ENCODE assay signal across 8 mouse cellular contexts in the genomic region with DNA sequence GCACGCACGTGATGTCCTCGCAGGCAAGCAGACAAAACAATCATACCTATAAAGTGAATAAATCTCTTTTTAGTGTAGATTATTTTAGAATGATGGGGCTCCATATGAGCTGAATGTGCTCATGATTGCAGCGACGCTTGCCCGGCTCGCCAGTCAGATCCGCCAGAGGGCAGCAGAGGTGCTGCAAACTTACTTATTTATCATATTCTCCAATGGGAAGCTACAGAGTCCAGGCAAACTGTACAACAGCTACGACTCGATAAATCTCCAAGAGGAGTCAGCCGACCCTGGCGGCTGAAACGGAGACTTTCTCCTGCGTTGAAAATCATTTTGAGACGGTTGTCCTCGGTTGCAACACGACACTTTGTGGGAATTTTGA. TPM values are rescaled to one million over a fixed set of nuclear protein-coding genes. Genes with fewer than 3 reads are reported as not detected.
A peak's percentile ranks its signal among the peaks of the same experiment; 100 is the strongest.
DNase-seq lines count a peak whose midpoint lies in the region; ATAC-seq and TF ChIP-seq lines count a peak whose summit lies in the region.

No protein-coding gene starts in this region.

- intact Hi-C loops in heart, postnatal 14 days (cut with DNase I) = loop anchor here (5.0 kb wide), 2 partner anchors 56 to 106 kb away; a partner anchor contains a TSS

- 1% methylated on average over 17 of the region's 17 CpGs for WGBS in forebrain, embryonic 14.5 days
- under 1% methylated on average over 17 of the region's 17 CpGs for WGBS in neural tube, embryonic 15.5 days

- TF ChIP-seq EP300 in ES-Bruce4 (IDR thresholded peaks at IDR 0.05; ENCODE audit: insufficient read depth, low read depth, low read length) = no peak

- H3K36me3 ChIP-seq in ES-Bruce4 (ENCODE audit: control insufficient read depth, insufficient read depth, low read length, poor library complexity, severe bottlenecking) = no peaks in the 10 kb centered on the region
- H3K36me3 ChIP-seq in forebrain, embryonic 14.5 days (ENCODE audit: control insufficient read depth, insufficient read depth, low read length) = no peaks in the 10 kb centered on the region
- H3K36me3 ChIP-seq in neural tube, embryonic 15.5 days = no peaks in the 10 kb centered on the region

- H3K9me3 ChIP-seq in ES-Bruce4 (replicated peaks; ENCODE audit: control insufficient read depth, insufficient read depth, low read length, poor library complexity, severe bottlenecking) = no peaks in the 10 kb centered on the region
- no peaks in the 10 kb centered on the region for H3K9me3 ChIP-seq in forebrain, embryonic 14.5 days (replicated peaks; ENCODE audit: control insufficient read depth, low read length)
- no peaks in the 10 kb centered on the region for H3K9me3 ChIP-seq in neural tube, embryonic 15.5 days (replicated peaks)

- peak overlapping the region; percentile 68 for H3K9ac ChIP-seq in ES-Bruce4 (ENCODE audit: low read depth, poor library complexity, severe bottlenecking)
- H3K9ac ChIP-seq in forebrain, embryonic 14.5 days (ENCODE audit: low read length) = peak overlapping the region; percentile 54; the same call in 1 of the 2 replicates
- H3K9ac ChIP-seq in neural tube, embryonic 15.5 days (replicated peaks) = 0 out of 2 replicates have a peak overlapping the region, but pooled peaks have one; percentile 41

- peak; percentile 83 for TF ChIP-seq CTCF in ES-Bruce4 (IDR thresholded peaks at IDR 0.05; ENCODE audit: low read depth, low read length)

- peak; percentile 67; the same call in 1 of the 2 replicates for ATAC-seq in cerebellum, adult (ENCODE audit: insufficient number of reproducible peaks, low FRiP score, low TSS enrichment)
- ATAC-seq in forebrain, embryonic 14.5 days = peak; percentile 56
- peak; percentile 45; the same call in 1 of the 2 replicates for ATAC-seq in neural tube, embryonic 15.5 days (ENCODE audit: low FRiP score)

- no peaks in the 10 kb centered on the region for H3K27me3 ChIP-seq in ES-Bruce4 (ENCODE audit: control insufficient read depth, insufficient read depth, low read length, poor library complexity, severe bottlenecking)
- H3K27me3 ChIP-seq in forebrain, embryonic 14.5 days (replicated peaks; ENCODE audit: control insufficient read depth, insufficient read depth, low read length) = no peaks in the 10 kb centered on the region
- H3K27me3 ChIP-seq in neural tube, embryonic 15.5 days (replicated peaks) = no peaks in the 10 kb centered on the region

- H3K27ac ChIP-seq in ES-Bruce4 (ENCODE audit: insufficient read depth, low read length) = peak overlapping the region; percentile 39; the same call in 1 of the 2 replicates
- no peak overlapping the region; the same call in 1 of the 2 replicates for H3K27ac ChIP-seq in forebrain, embryonic 14.5 days (ENCODE audit: low read depth, low read length)
- peak overlapping the region; percentile 93 for H3K27ac ChIP-seq in neural tube, embryonic 15.5 days (replicated peaks)

- no peaks in the 10 kb centered on the region for H3K4me1 ChIP-seq in ES-Bruce4 (ENCODE audit: control insufficient read depth, insufficient read depth, low read length)
- peaks cover 10% of the 10 kb centered on the region; the same call in 1 of the 2 replicates for H3K4me1 ChIP-seq in forebrain, embryonic 14.5 days (ENCODE audit: control insufficient read depth, insufficient read depth, low read length)
- H3K4me1 ChIP-seq in neural tube, embryonic 15.5 days = peaks cover 24% of the 10 kb centered on the region

- H3K4me2 ChIP-seq in forebrain, embryonic 14.5 days (ENCODE audit: low read length) = peak overlapping the region; percentile 48
- H3K4me2 ChIP-seq in neural tube, embryonic 15.5 days = peak overlapping the region; percentile 81

- H3K4me3 ChIP-seq in ES-Bruce4 (ENCODE audit: low read depth, low read length) = peak overlapping the region; percentile 64
- peak overlapping the region; percentile 78 for H3K4me3 ChIP-seq in forebrain, embryonic 14.5 days (ENCODE audit: low read depth, low read length)
- H3K4me3 ChIP-seq in neural tube, embryonic 15.5 days (replicated peaks) = peak overlapping the region; percentile 84

- peak; percentile 91 for DNase-seq in forebrain, embryonic 14.5 days (ENCODE audit: low spot score)
- peak; percentile 87 to 92 for DNase-seq in heart, postnatal 14 days
- DNase-seq in layer of hippocampus, adult 11-12 months (ENCODE audit: low spot score) = peak; percentile 93
- DNase-seq in lung, adult 18-20 months = peak; percentile 85 to 86
- peak; percentile 63 for DNase-seq in testis, postnatal 14 days (ENCODE audit: low spot score)

- no peak for TF ChIP-seq POLR2A in ES-Bruce4 (IDR thresholded peaks at IDR 0.05; ENCODE audit: insufficient read depth, low read length)

RNA-seq across cellular contexts. Expression of a gene that starts 1.2 kb away (rescaled TPM):
- polyA plus RNA-seq in ES-Bruce4 (2011; ENCODE audit: insufficient read depth, insufficient read length, low read depth, missing spikeins) = 54.3 and 57.4 TPM in 2 replicates
- polyA plus RNA-seq in forebrain, embryonic 14.5 days (2014; fragmentation: Nextera tagmentation; extraction: Ambion mirVana) = 36.3 and 43.2 TPM in 2 replicates
- total RNA-seq in heart, postnatal 14 days (2021) = 1 to 10 TPM; 7.3 to 7.8 TPM
- 33.8 and 34.1 TPM in 2 replicates for polyA plus RNA-seq in neural tube, embryonic 15.5 days (2015; fragmentation: Nextera tagmentation; extraction: Ambion mirVana)

RNA-seq across cellular contexts. Expression of a gene that starts 5.0 kb away (rescaled TPM):
- 0.67 TPM in 1 of 2 replicates, not detected in the other for polyA plus RNA-seq in ES-Bruce4 (2011; ENCODE audit: insufficient read depth, insufficient read length, low read depth, missing spikeins)
- polyA plus RNA-seq in forebrain, embryonic 14.5 days (2014; fragmentation: Nextera tagmentation; extraction: Ambion mirVana) = 0.12 and 0.14 TPM in 2 replicates
- total RNA-seq in heart, postnatal 14 days (2021) = under 1 TPM; 0.10 to 0.61 TPM
- 0.61 and 4.9 TPM in 2 replicates for polyA plus RNA-seq in neural tube, embryonic 15.5 days (2015; fragmentation: Nextera tagmentation; extraction: Ambion mirVana)
